Mouse (Mus musculus): ENCODE data around the gene Spg7.
"Not testable (repeated sequence)": the region's sequence is repeated elsewhere in the genome, so short reads cannot be mapped to it uniquely, and the experiment has no call there.

DNA sequence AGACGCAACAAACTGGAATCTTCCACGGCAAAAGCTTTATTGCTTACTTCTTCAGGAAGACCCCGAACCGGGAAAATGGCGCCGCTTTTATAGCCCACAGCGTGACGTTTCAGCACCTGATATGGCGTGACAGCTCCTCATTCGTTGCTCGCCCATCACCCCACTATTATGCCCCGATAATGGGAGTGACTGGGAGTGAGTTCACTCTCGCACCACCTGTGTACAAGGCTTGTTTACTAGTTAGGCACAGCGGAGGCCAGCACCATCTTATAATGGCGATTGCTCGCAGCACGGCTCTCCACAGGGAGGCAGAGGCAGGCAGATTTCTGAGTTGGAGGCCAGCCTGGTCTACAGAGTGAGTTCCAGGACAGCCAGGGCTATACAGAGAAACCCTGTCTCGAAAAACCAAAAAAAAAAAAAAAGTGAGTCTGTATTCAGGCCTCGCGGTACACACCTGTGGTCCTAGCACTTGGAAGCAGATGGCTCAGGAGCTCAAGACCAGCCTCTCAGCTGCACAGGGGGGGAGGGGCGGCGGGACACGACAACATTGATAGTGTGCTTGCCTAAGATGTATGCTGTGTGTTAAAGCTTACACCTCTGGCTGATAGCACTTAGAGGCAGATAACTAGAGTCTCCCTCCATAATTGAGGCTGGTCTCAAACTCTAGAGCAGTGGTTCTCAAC is 17.9 kb upstream of the Spg7 start:
- not testable (repeated sequence) for TF ChIP-seq CTCF (IDR thresholded peaks at IDR 0.05); POLR2A (IDR thresholded peaks at IDR 0.05; ENCODE audit: insufficient read depth, low read depth, low read length); EP300 (IDR thresholded peaks at IDR 0.05; ENCODE audit: insufficient read depth, low read depth, low read length)

Data from heart, adult 2 months (tissue).